Mouse (Mus musculus): ENCODE measurements around the gene D630039A03Rik.

DNA sequence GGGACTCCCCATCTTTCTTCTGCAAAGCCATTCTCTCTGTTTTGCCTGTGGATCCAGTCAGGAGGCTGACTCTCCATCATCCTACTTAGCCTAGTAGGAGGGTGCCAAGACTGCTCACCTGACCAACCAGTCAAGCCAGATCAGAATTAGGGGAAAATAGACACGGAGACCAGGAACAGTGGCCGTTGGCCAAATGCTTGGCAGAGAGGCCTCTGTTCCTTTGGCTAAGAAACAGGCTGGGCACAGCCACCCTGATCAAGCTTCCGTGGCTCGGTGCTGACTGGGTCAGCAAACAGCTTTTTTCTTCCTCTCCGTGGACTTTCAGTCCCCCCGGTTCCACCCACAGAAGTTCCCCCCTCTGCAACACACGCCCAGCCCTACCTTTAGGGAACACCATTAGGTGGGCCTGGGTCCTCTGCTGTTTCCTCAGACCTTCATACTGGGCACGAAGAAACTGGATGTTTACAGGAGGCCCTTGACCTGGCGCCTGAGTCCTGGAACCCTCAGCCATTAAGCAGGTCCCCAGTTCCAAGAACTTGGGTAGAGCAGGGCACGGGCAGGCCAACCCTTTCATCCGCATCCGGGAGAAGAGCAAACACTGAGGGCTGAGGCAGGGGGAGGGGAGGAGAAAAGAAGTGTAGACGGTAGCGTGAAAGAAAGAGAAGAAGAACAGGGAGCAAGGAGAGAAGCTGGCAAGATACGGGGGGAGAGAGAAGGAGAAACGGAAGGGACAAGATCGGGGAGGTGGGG is 706 bp downstream of the D630039A03Rik start:
- TF ChIP-seq CTCF (IDR thresholded peaks at IDR 0.05; ENCODE audit: control insufficient read depth, insufficient read depth, insufficient read length) = no peak
- no peak for TF ChIP-seq USF1 (IDR thresholded peaks at IDR 0.05; ENCODE audit: low read depth)

Data from C2C12 (cell line).